Mouse (Mus musculus): ENCODE data around the gene Cnn2. TPM values are rescaled to one million over a fixed set of nuclear protein-coding genes. Genes with fewer than 3 reads are reported as not detected.
A peak's percentile ranks its signal among the peaks of the same experiment; 100 is the strongest.

Gene Cnn2
- total RNA-seq, 1 experiment: 159 TPM

DNA sequence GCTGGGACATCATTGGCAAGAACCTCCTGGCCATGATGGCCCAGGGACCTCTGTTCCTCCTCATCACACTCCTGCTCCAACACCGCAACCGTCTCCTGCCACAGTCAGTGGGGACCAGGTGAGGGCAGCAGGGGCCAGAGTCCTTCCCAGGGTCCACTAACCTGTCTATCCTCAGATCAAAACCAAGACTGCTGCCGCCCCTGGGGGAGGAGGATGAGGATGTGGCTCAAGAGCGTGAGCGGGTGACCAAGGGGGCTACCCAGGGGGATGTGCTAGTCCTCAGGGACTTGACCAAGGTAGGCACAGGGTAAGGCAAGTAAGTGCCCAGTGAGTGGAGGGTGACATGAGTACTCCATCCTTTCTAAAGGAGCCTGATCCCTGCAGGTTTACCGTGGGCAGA lies 23.4 kb downstream of the Cnn2 start:
- TF ChIP-seq MAFK (IDR thresholded peaks at IDR 0.05; ENCODE audit: insufficient read depth, low read depth, low read length) (no peak), ZC3H11A (IDR thresholded peaks at IDR 0.05; ENCODE audit: borderline replicate concordance, low read depth, low read length) (no peak)
- no peak for DNase-seq (ENCODE audit: low read depth, low spot score)

DNA sequence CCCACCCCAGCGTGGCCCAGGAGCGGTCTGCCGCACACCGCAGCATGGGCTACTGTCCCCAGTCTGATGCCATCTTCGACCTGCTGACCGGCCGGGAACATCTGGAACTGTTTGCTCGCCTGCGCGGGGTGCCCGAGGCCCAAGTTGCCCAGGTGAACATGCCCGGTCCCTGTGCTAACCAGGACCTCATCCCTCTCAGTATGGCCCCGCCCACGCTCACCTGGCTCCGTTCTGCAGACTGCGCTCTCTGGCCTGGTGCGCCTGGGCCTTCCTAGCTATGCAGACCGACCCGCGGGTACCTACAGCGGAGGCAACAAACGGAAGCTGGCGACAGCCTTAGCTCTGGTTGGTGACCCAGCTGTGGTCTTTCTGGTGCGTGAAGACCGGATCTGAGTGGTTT lies 25.2 kb downstream of the Cnn2 start:
- Histone ChIP-seq H3K9me3 (ENCODE audit: control insufficient read depth, insufficient read depth, low read depth, low read length) (no peaks in the 10 kb centered on the region), H3K36me3 (ENCODE audit: control insufficient read depth, insufficient read depth, low read length, poor library complexity, severe bottlenecking) (peaks cover 9% of the 10 kb centered on the region; the same call in 1 of the 2 replicates), H3K4me3 (ENCODE audit: insufficient read depth in 1 of 2, low read depth in 1 of 2, low read length in 2 of 2, poor library complexity in 1 of 2, severe bottlenecking in 1 of 2) (peak overlapping the region; percentile 22 to 36; a peak in 3 of 4 replicates), H3K27ac (ENCODE audit: insufficient read depth, low read depth, low read length, poor library complexity, severe bottlenecking) (no peak overlapping the region), H3K4me1 (ENCODE audit: control insufficient read depth in 2 of 2, insufficient read depth in 2 of 2, low read length in 2 of 2, poor library complexity in 1 of 2) (peaks cover 5 to 25% of the 10 kb centered on the region in 2 experiments; a peak in 3 of 4 replicates), H3K9ac (ENCODE audit: insufficient read depth, low read depth, low read length, poor library complexity, severe bottlenecking) (peak overlapping the region; percentile 8; the same call in 1 of the 2 replicates)
- no peak for DNase-seq (ENCODE audit: low read depth, low spot score)
- in situ Hi-C loops (cut with MboI; ENCODE audit: low sequenced_read_pairs in 2 of 2, unreplicated experiment in 2 of 2): no loop called here
- no peak for TF ChIP-seq ZNF384 (IDR thresholded peaks at IDR 0.05; ENCODE audit: low read depth, low read length)
- no peak for TF ChIP-seq HCFC1 (IDR thresholded peaks at IDR 0.05; ENCODE audit: borderline replicate concordance, insufficient read depth, low read length)
- TF ChIP-seq MAFK (IDR thresholded peaks at IDR 0.05; ENCODE audit: insufficient read depth, low read depth, low read length): no peak
- TF ChIP-seq ZC3H11A (IDR thresholded peaks at IDR 0.05; ENCODE audit: borderline replicate concordance, low read depth, low read length): no peak

More for the DNA sequence above, 23.4 kb downstream of the Cnn2 start:
- in situ Hi-C loops (cut with MboI; ENCODE audit: low sequenced_read_pairs in 2 of 2, unreplicated experiment in 2 of 2): no loop called here
- Histone ChIP-seq H3K36me3 (ENCODE audit: control insufficient read depth, insufficient read depth, low read length, poor library complexity, severe bottlenecking) (peaks cover 12% of the 10 kb centered on the region; the same call in 1 of the 2 replicates), H3K27ac (ENCODE audit: insufficient read depth, low read depth, low read length, poor library complexity, severe bottlenecking) (no peak overlapping the region), H3K9me3 (ENCODE audit: control insufficient read depth, insufficient read depth, low read depth, low read length) (no peaks in the 10 kb centered on the region), H3K4me3 (ENCODE audit: insufficient read depth in 1 of 2, low read depth in 1 of 2, low read length in 2 of 2, poor library complexity in 1 of 2, severe bottlenecking in 1 of 2) (no peak overlapping the region), H3K4me1 (ENCODE audit: control insufficient read depth in 2 of 2, insufficient read depth in 2 of 2, low read length in 2 of 2, poor library complexity in 1 of 2) (peaks cover 5 to 18% of the 10 kb centered on the region in 2 experiments; a peak in 3 of 4 replicates), H3K9ac (ENCODE audit: insufficient read depth, low read depth, low read length, poor library complexity, severe bottlenecking) (no peak overlapping the region)

DNA sequence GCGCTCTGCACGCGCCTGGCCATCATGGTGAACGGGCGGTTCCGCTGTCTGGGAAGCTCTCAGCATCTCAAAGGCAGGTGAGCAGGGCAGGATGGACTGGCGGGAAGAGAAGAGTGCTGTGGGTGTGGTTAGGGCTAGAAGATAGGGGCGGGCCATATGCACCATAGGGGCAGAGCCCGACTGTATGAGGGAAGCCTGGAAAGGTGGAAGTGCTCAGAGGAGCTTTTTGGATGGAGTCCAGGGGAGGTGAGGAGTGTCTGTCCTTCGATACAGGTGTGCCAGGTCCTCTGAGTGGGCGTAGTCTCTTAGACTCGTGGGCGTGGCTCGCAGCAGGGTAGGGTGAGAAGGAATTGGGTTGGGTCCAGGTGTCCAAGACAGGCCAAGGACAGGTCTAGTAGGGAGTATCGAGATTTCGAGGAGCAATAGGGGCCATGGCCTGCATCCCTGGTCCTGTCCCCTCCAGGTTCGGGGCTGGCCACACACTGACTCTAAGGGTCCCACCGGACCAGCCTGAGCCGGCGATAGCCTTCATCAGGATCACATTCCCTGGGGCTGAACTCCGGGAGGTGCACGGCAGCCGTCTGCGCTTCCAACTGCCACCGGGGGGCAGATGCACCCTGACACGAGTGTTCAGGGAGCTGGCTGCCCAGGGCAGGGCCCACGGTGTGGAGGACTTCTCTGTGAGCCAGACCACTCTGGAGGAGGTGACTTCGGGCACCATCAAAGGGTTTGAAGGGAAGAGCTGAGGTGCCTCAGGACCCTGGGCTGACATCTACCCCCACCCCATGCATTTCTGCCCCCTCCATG lies 26.3 kb downstream of the Cnn2 start:
- Histone ChIP-seq H3K4me1 (ENCODE audit: control insufficient read depth in 2 of 2, insufficient read depth in 2 of 2, low read length in 2 of 2, poor library complexity in 1 of 2) (peaks cover 5 to 28% of the 10 kb centered on the region in 2 experiments), H3K9me3 (ENCODE audit: control insufficient read depth, insufficient read depth, low read depth, low read length) (no peaks in the 10 kb centered on the region), H3K9ac (ENCODE audit: insufficient read depth, low read depth, low read length, poor library complexity, severe bottlenecking) (no peak overlapping the region), H3K27ac (ENCODE audit: insufficient read depth, low read depth, low read length, poor library complexity, severe bottlenecking) (no peak overlapping the region), H3K36me3 (ENCODE audit: control insufficient read depth, insufficient read depth, low read length, poor library complexity, severe bottlenecking) (peaks cover 6% of the 10 kb centered on the region; the same call in 1 of the 2 replicates), H3K4me3 (ENCODE audit: insufficient read depth in 1 of 2, low read depth in 1 of 2, low read length in 2 of 2, poor library complexity in 1 of 2, severe bottlenecking in 1 of 2) (peak overlapping the region; percentile 22 to 36; a peak in 2 of 4 replicates)
- TF ChIP-seq MAFK (IDR thresholded peaks at IDR 0.05; ENCODE audit: insufficient read depth, low read depth, low read length) (no peak), HCFC1 (IDR thresholded peaks at IDR 0.05; ENCODE audit: borderline replicate concordance, insufficient read depth, low read length) (no peak), ZNF384 (IDR thresholded peaks at IDR 0.05; ENCODE audit: low read depth, low read length) (no peak), ZC3H11A (IDR thresholded peaks at IDR 0.05; ENCODE audit: borderline replicate concordance, low read depth, low read length) (no peak), CHD2 (IDR thresholded peaks at IDR 0.05; ENCODE audit: low read depth, low read length) (no peak)
- in situ Hi-C loops (cut with MboI; ENCODE audit: low sequenced_read_pairs in 2 of 2, unreplicated experiment in 2 of 2): no loop called here
- no peak for DNase-seq (ENCODE audit: low read depth, low spot score)

- Histone ChIP-seq H3K4me1 (ENCODE audit: control insufficient read depth in 2 of 2, insufficient read depth in 2 of 2, low read length in 2 of 2, poor library complexity in 1 of 2) (peaks cover 5 to 32% of the 10 kb centered on the region in 2 experiments), H3K36me3 (ENCODE audit: control insufficient read depth, insufficient read depth, low read length, poor library complexity, severe bottlenecking) (peaks cover 2% of the 10 kb centered on the region; the same call in 1 of the 2 replicates), H3K9me3 (ENCODE audit: control insufficient read depth, insufficient read depth, low read depth, low read length) (no peaks in the 10 kb centered on the region), H3K4me3 (ENCODE audit: insufficient read depth in 1 of 2, low read depth in 1 of 2, low read length in 2 of 2, poor library complexity in 1 of 2, severe bottlenecking in 1 of 2) (no peak overlapping the region), H3K9ac (ENCODE audit: insufficient read depth, low read depth, low read length, poor library complexity, severe bottlenecking) (no peak overlapping the region), H3K27ac (ENCODE audit: insufficient read depth, low read depth, low read length, poor library complexity, severe bottlenecking) (no peak overlapping the region)
- DNase-seq (ENCODE audit: low read depth, low spot score): no peak
- TF ChIP-seq ZNF384 (IDR thresholded peaks at IDR 0.05; ENCODE audit: low read depth, low read length) (no peak), HCFC1 (IDR thresholded peaks at IDR 0.05; ENCODE audit: borderline replicate concordance, insufficient read depth, low read length) (no peak), CHD2 (IDR thresholded peaks at IDR 0.05; ENCODE audit: low read depth, low read length) (no peak), MAFK (IDR thresholded peaks at IDR 0.05; ENCODE audit: insufficient read depth, low read depth, low read length) (no peak), ZC3H11A (IDR thresholded peaks at IDR 0.05; ENCODE audit: borderline replicate concordance, low read depth, low read length) (no peak)
- in situ Hi-C loops (cut with MboI; ENCODE audit: low sequenced_read_pairs in 2 of 2, unreplicated experiment in 2 of 2): no loop called here
These were observed 27.2 kb downstream of the Cnn2 start for GRCm38 (mm10) chr10:80015583-80015982.

Data from ES-E14 (cell line).